Mouse (Mus musculus) megakaryocyte, adult 5-6 weeks (primary cell): Measurements from ENCODE around the gene Slc30a5. TPM values are rescaled to one million over a fixed set of nuclear protein-coding genes. Genes with fewer than 3 reads are reported as not detected.

Source experiments
- ATAC-seq: 2 replicates; pipeline ENCODE4 v1.8.0; 2016; ENCODE audit warnings: mild to moderate bottlenecking, inconsistent platforms; ENCODE audit not compliant: poor library complexity, severe bottlenecking
- total RNA-seq, 2 experiments: library from RNA; stranded (forward) in 1 of 2; stranded (reverse) in 1 of 2; fragments of 153-499, 151-499 nt in 1 of 2; fragments of 221-1000, 200-1000 nt in 1 of 2; gene quantifications; 2 replicates each; pipeline versions ENCODE4 v1.2.3 to v1.2.4; 2015 to 2017

Gene Slc30a5
- total RNA-seq, 2 experiments from 2014 or later, result 75.7 to 85.6 TPM

DNA sequence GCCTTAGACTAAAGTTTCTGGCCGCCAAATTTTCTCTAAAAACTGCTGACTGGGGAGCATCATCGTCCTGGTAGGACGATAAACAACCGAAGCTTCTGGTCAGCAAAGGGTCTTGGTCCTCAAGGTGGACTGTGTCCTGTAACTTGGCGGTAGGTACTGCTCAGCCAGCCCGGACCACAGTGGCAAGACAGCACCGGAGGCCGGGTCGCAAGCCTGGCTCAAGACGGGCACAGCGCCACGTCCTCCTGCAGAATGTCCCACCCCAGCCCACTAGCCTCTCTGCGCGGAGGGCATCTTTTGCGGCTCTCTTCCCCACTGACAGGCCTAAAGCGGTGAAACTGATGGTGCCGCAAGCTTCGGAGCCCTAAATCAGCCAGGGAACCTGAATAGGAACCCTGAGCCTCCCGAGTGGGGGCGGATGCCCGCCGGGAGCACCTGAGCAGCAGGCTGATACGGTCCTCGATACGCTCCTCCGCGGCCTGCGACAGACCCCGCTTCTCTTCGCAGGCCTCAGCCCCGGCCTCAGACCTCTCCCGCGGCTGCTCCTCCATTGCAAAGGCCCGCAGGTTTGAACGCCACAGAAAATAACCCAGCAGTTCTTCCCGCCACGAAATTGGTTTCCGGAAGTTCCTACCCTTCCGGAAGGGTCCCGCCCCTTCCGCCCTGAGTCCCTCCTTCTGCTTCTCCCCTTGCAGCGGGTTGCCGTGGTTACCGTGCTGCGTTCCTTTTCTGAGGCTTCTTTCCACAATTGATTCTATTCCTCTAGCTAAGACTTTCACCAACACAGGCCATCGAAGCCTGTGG lies 57.8 kb downstream of the Slc30a5 start, which contains the start of gene Cenph:
Cenph (minus strand) TSS at position 648 of the 804 bp plus-strand sequence.
- ATAC-seq, result peak; percentile 99

DNA sequence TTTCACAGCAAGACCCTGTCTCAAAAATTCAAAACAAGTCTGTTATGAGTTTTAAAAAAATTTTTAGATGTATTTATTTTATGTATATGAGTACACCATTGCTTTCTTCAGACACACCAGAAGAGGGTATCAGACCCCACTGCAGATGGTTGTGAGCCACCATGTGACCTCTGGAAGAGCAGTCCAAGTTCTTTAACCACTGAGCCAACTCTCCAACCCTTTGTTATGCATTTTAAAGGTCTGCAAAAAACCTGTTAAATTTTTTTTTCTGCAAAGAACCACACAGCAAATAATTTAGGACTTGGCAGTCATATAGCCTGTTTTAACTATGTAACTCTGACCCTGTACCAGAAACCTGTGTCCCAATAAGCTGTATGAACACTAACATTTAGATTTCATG lies 58.5 kb downstream of the Slc30a5 start:
- ATAC-seq, result no peak

DNA sequence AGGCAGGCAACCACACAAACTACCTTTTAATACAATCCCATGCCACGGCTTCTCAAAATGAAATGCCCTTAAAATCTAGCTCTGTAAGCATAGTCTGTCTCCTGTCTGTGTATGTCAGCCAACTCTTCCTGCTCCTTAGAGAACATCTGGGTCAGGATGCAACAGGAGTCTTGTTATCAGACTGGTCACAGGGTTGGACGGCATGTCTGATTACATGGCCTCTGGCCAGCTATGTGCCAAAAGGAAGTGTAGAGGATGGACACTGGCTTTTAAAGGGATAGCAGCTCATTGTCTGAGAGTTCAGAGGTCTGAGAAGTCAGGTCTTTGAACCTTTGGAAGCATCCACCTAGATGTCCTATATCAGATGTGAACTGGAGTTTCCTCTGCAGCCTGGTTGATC lies 77.9 kb downstream of the Slc30a5 start:
- no peak for ATAC-seq

DNA sequence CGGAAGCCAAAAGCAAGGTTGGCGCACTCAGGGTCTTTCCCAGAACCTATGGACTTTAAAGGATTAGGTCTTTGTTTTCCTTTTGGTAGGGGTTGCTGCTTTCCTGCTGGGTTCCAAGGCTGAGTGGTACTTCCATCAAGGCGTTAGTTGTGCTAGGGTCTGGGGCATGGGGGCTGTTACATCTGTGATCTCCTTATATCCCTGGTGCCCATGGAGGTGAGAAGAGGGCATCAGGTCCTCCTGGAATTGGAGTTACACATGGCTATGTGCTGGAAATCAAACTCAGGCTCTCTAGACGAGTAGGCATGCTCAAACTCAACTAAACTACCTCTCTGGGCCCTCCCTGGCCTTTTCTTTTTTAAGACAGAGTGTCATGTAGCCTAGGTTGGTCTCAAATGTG lies 79.0 kb downstream of the Slc30a5 start:
- no peak for ATAC-seq

DNA sequence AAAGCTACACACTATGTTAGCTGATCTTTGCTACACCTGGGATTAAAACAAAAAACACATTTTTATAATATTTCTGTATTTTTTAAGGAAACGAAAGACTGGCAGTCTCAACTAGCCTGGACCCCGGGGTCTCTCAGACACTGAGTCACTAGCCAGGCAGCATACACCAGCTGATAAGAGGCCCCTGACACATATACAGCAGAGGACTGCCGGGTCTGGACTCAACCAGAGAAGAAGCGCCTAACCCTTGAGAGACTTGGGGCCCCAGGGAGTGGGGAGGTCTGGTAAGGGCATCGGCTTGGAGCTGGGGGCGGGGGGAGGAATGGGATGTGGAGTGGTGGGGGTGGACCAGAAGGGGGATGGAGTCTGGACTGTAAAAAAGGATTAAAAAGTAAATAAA lies 80.2 kb downstream of the Slc30a5 start:
- ATAC-seq, result no peak

Other genes with a start within 250 kb of the Slc30a5 start
- gene Marveld2, start 216.5 kb downstream of the Slc30a5 start, total RNA-seq (2015), result 0.07 and 0.16 TPM in 2 replicates
- 0.40 and 0.53 TPM in 2 replicates for gene Marveld2, start 216.5 kb downstream of the Slc30a5 start, total RNA-seq (2017)
- gene Ak6, start 182.4 kb downstream of the Slc30a5 start, total RNA-seq (2015), result 189 and 230 TPM in 2 replicates
- gene Ak6, start 182.4 kb downstream of the Slc30a5 start, total RNA-seq (2017), result 153 and 173 TPM in 2 replicates
- gene Rad17, start 182.4 kb downstream of the Slc30a5 start, total RNA-seq (2015), result 25.6 and 28.7 TPM in 2 replicates
- gene Rad17, start 182.4 kb downstream of the Slc30a5 start, total RNA-seq (2017), result 29.7 and 35.3 TPM in 2 replicates
- 21.9 and 28.0 TPM in 2 replicates for gene Taf9, start 181.8 kb downstream of the Slc30a5 start, total RNA-seq (2015)
- 14.4 and 26.5 TPM in 2 replicates for gene Taf9, start 181.8 kb downstream of the Slc30a5 start, total RNA-seq (2017)
- gene Ccdc125, start 163.7 kb downstream of the Slc30a5 start, total RNA-seq (2015), result 36.8 and 39.3 TPM in 2 replicates
- gene Ccdc125, start 163.7 kb downstream of the Slc30a5 start, total RNA-seq (2017), result 65.1 and 70.7 TPM in 2 replicates
- gene Cdk7, start 102.5 kb downstream of the Slc30a5 start, total RNA-seq (2015), result 26.1 and 27.2 TPM in 2 replicates
- gene Cdk7, start 102.5 kb downstream of the Slc30a5 start, total RNA-seq (2017), result 22.2 and 22.6 TPM in 2 replicates
- gene Mrps36, start 88.8 kb downstream of the Slc30a5 start, total RNA-seq (2015), result 53.2 and 56.6 TPM in 2 replicates
- gene Mrps36, start 88.8 kb downstream of the Slc30a5 start, total RNA-seq (2017), result 47.2 and 52.2 TPM in 2 replicates
- gene Cenph, start 57.5 kb downstream of the Slc30a5 start, total RNA-seq (2015), result 36.9 and 44.5 TPM in 2 replicates
- gene Cenph, start 57.5 kb downstream of the Slc30a5 start, total RNA-seq (2017), result 31.4 and 39.6 TPM in 2 replicates
- gene Ccnb1, start 46.9 kb downstream of the Slc30a5 start, total RNA-seq (2015), result 133 and 142 TPM in 2 replicates
- 188 and 197 TPM in 2 replicates for gene Ccnb1, start 46.9 kb downstream of the Slc30a5 start, total RNA-seq (2017)